Mouse (Mus musculus) kidney, adult 2 months (tissue): ENCODE measurements around the gene Tnrc18. TPM values are rescaled to one million over a fixed set of nuclear protein-coding genes. Genes with fewer than 3 reads are reported as not detected.

Source experiments
- DNase-seq: peaks from one replicate; pipeline ENCODE4 v3.0.0; 2021
- H3K27ac ChIP-seq: fragments of 200-500 bp; 2 replicates; pipeline ENCODE4 v1.5.1; 2012; ENCODE audit warnings: low read depth, low read length, control low read depth, inconsistent platforms; ENCODE audit not compliant: insufficient read depth
- H3K27me3 ChIP-seq: fragments of 200-500 bp; replicated peaks from 2 replicates; pipeline ENCODE4 v1.6.1; 2012; ENCODE audit warnings: mild to moderate bottlenecking, moderate library complexity, low read length, inconsistent platforms; ENCODE audit not compliant: control insufficient read depth, insufficient read depth
- H3K36me3 ChIP-seq: fragments of 200-500 bp; 2 replicates; pipeline ENCODE4 v1.6.1; 2012; ENCODE audit warnings: mild to moderate bottlenecking, moderate library complexity, low read length, inconsistent platforms; ENCODE audit not compliant: control insufficient read depth, insufficient read depth
- H3K4me1 ChIP-seq: fragments of 200-500 bp; 2 replicates; pipeline ENCODE4 v1.6.1; 2011; ENCODE audit warnings: low read length; ENCODE audit not compliant: control insufficient read depth, insufficient read depth
- H3K4me3 ChIP-seq: fragments of 200-500 bp; 2 replicates; pipeline ENCODE4 v1.5.1; 2011; ENCODE audit warnings: mild to moderate bottlenecking, low read depth, low read length, control low read depth; ENCODE audit not compliant: insufficient read depth
- CTCF ChIP-seq: fragments of 200-500 bp; conservative IDR thresholded peaks from 2 replicates; pipeline ENCODE4 v1.5.1; 2011; ENCODE audit warnings: low read depth, mild to moderate bottlenecking, control low read depth, low read length, moderate library complexity, mixed read lengths; ENCODE audit not compliant: insufficient read depth, insufficient read length
- POLR2A ChIP-seq: fragments of 200-500 bp; IDR thresholded peaks from one replicate; pipeline ENCODE4 v1.6.1; 2011; ENCODE audit warnings: low read depth, low read length, control low read depth
- WGBS: fragments of 180-500 bp; shearing (Covaris S2); methylation state at CpG from one replicate; pipeline ENCODE4 v1.1.7; 2018; 5-methylcytosine and 5-hydroxymethylcytosine counted together
- polyA plus RNA-seq: library from polyadenylated mRNA; depleted of rRNA; stranded (reverse); fragments of >200 nt; gene quantifications from 2 replicates; pipeline ENCODE4 v1.2.3, GENCODE M21; 2012; rRNA removed

Tnrc18 gene
- polyA plus RNA-seq, 1 experiment, result 32.1 TPM

- Histone ChIP-seq H3K4me3 (no peak overlapping the region), H3K27ac (no peak overlapping the region), H3K4me1 (no peaks in the 10 kb centered on the region), H3K27me3 (no peaks in the 10 kb centered on the region), H3K36me3 (no peaks in the 10 kb centered on the region)
- DNase-seq, result no peak
- TF ChIP-seq CTCF, result no peak
- no peak for TF ChIP-seq POLR2A
- 93% methylated on average over 1 of the region's 1 CpGs for WGBS
Observed at GRCm38 (mm10) chr5:142679065-142679464, 138.4 kb downstream of the Tnrc18 start.

- Histone ChIP-seq H3K4me1 (no peaks in the 10 kb centered on the region), H3K27me3 (no peaks in the 10 kb centered on the region), H3K4me3 (no peak overlapping the region), H3K36me3 (no peaks in the 10 kb centered on the region), H3K27ac (no peak overlapping the region)
- WGBS, result 43% methylated on average over 7 of the region's 7 CpGs
- no peak for TF ChIP-seq POLR2A
- no peak for TF ChIP-seq CTCF
- DNase-seq, result no peak
Observed at GRCm38 (mm10) chr5:142678141-142678571, 139.3 kb downstream of the Tnrc18 start.

Other genes starting within 250 kb of the Tnrc18 start
- 1.5 and 1.8 TPM in 2 replicates for gene Mmd2, start 208.9 kb downstream of the Tnrc18 start, polyA plus RNA-seq
- gene Wipi2, start 190.0 kb downstream of the Tnrc18 start, polyA plus RNA-seq, result 61.0 and 63.7 TPM in 2 replicates
- 0.92 and 1.1 TPM in 2 replicates for gene Slc29a4, start 125.2 kb downstream of the Tnrc18 start, polyA plus RNA-seq
- 11.5 and 17.2 TPM in 2 replicates for gene Fbxl18, start 77.8 kb upstream of the Tnrc18 start, polyA plus RNA-seq
- 2,111 and 2,511 TPM in 2 replicates for gene Actb, start 89.1 kb upstream of the Tnrc18 start, polyA plus RNA-seq
- gene Fscn1, start 142.7 kb upstream of the Tnrc18 start, polyA plus RNA-seq, result 23.1 and 28.5 TPM in 2 replicates